Mouse (Mus musculus): ENCODE results near the gene Pdpk1. TPM values are rescaled to one million over a fixed set of nuclear protein-coding genes. Genes with fewer than 3 reads are reported as not detected.
A peak's percentile ranks its signal among the peaks of the same experiment; 100 is the strongest.

Pdpk1 gene
- polyA plus RNA-seq, 1 experiment from 2014 or later = 39.2 TPM

- no peaks in the 10 kb centered on the region for H3K9me3 ChIP-seq (ENCODE audit: control insufficient read depth, low read length)
- 53% methylated on average over 1 of the region's 1 CpGs for WGBS
- H3K9ac ChIP-seq (ENCODE audit: low read length) = no peak overlapping the region
- no peaks in the 10 kb centered on the region for H3K27me3 ChIP-seq (replicated peaks; ENCODE audit: control insufficient read depth, insufficient read depth, low read length)
- H3K36me3 ChIP-seq (ENCODE audit: control insufficient read depth, insufficient read depth, low read length) = peaks cover 59% of the 10 kb centered on the region
- no peaks in the 10 kb centered on the region for H3K4me1 ChIP-seq (replicated peaks; ENCODE audit: control insufficient read depth, insufficient read depth, low read length)
- H3K4me2 ChIP-seq (ENCODE audit: low read length) = no peak overlapping the region
- ATAC-seq (replicated peaks; ENCODE audit: low FRiP score, low TSS enrichment, low read depth) = no peak
- no peak overlapping the region for H3K27ac ChIP-seq (ENCODE audit: low read depth)
- no peak overlapping the region for H3K4me3 ChIP-seq (ENCODE audit: low read depth, low read length)
- DNase-seq (ENCODE audit: low spot score) = no peak
Measured at GRCm38 (mm10) chr17:24084593-24084992, 66.1 kb downstream of the Pdpk1 start.

GRCm38 (mm10) chr17:24077101-24077500 lies 73.6 kb downstream of the Pdpk1 start:
- ATAC-seq (replicated peaks; ENCODE audit: low FRiP score, low TSS enrichment, low read depth) = no peak
- WGBS = 87% methylated on average over 2 of the region's 2 CpGs
- Histone ChIP-seq H3K9ac (ENCODE audit: low read length) (no peak overlapping the region), H3K4me1 (replicated peaks; ENCODE audit: control insufficient read depth, insufficient read depth, low read length) (peaks cover 2% of the 10 kb centered on the region), H3K36me3 (ENCODE audit: control insufficient read depth, insufficient read depth, low read length) (peaks cover 39% of the 10 kb centered on the region), H3K27me3 (replicated peaks; ENCODE audit: control insufficient read depth, insufficient read depth, low read length) (no peaks in the 10 kb centered on the region), H3K27ac (ENCODE audit: low read depth) (no peak overlapping the region), H3K4me3 (ENCODE audit: low read depth, low read length) (no peak overlapping the region), H3K4me2 (ENCODE audit: low read length) (no peak overlapping the region), H3K9me3 (ENCODE audit: control insufficient read depth, low read length) (no peaks in the 10 kb centered on the region)
- DNase-seq (ENCODE audit: low spot score) = no peak

- H3K9me3 ChIP-seq (ENCODE audit: control insufficient read depth, low read length) = no peaks in the 10 kb centered on the region
- peak within 1 kb of the TSS; percentile 86 for H3K4me2 ChIP-seq (ENCODE audit: low read length)
- ATAC-seq (replicated peaks; ENCODE audit: low FRiP score, low TSS enrichment, low read depth) (peak; percentile 98), DNase-seq (ENCODE audit: low spot score) (peak; percentile 99)
- peak within 1 kb of the TSS; percentile 96 for H3K4me3 ChIP-seq (ENCODE audit: low read depth, low read length)
- H3K4me1 ChIP-seq (replicated peaks; ENCODE audit: control insufficient read depth, insufficient read depth, low read length) = peaks cover 9% of the 10 kb centered on the region
- H3K36me3 ChIP-seq (ENCODE audit: control insufficient read depth, insufficient read depth, low read length) = peaks cover 14% of the 10 kb centered on the region
- H3K27ac ChIP-seq (ENCODE audit: low read depth) = peak within 1 kb of the TSS; percentile 79
- WGBS = 0% methylated on average over 57 of the region's 62 CpGs
- H3K9ac ChIP-seq (ENCODE audit: low read length) = peak within 1 kb of the TSS; percentile 96
- no peaks in the 10 kb centered on the region for H3K27me3 ChIP-seq (replicated peaks; ENCODE audit: control insufficient read depth, insufficient read depth, low read length)
Measured at GRCm38 (mm10) chr17:24072919-24073696, 77.6 kb downstream of the Pdpk1 start, which contains the start of gene Kctd5. Gene Kctd5 (minus strand): TSS chr17:24073485.

GRCm38 (mm10) chr17:24069531-24069930 lies 81.2 kb downstream of the Pdpk1 start:
- Histone ChIP-seq H3K4me1 (replicated peaks; ENCODE audit: control insufficient read depth, insufficient read depth, low read length) (peaks cover 9% of the 10 kb centered on the region), H3K4me2 (ENCODE audit: low read length) (no peak overlapping the region), H3K4me3 (ENCODE audit: low read depth, low read length) (no peak overlapping the region), H3K9ac (ENCODE audit: low read length) (no peak overlapping the region), H3K27ac (ENCODE audit: low read depth) (no peak overlapping the region), H3K9me3 (ENCODE audit: control insufficient read depth, low read length) (no peaks in the 10 kb centered on the region), H3K36me3 (ENCODE audit: control insufficient read depth, insufficient read depth, low read length) (peaks cover 7% of the 10 kb centered on the region; the same call in 1 of the 2 replicates), H3K27me3 (replicated peaks; ENCODE audit: control insufficient read depth, insufficient read depth, low read length) (no peaks in the 10 kb centered on the region)
- ATAC-seq (replicated peaks; ENCODE audit: low FRiP score, low TSS enrichment, low read depth) = no peak
- no peak for DNase-seq (ENCODE audit: low spot score)
- WGBS = 91% methylated on average over 3 of the region's 3 CpGs

- 86% methylated on average over 5 of the region's 5 CpGs for WGBS
- no peak for DNase-seq (ENCODE audit: low spot score)
Measured at GRCm38 (mm10) chr17:24068271-24068670, 82.5 kb downstream of the Pdpk1 start.

GRCm38 (mm10) chr17:24062459-24063155 lies 88.1 kb downstream of the Pdpk1 start:
- no peak overlapping the region for H3K9ac ChIP-seq (ENCODE audit: low read length)
- no peaks in the 10 kb centered on the region for H3K9me3 ChIP-seq (ENCODE audit: control insufficient read depth, low read length)
- peaks cover 29% of the 10 kb centered on the region for H3K36me3 ChIP-seq (ENCODE audit: control insufficient read depth, insufficient read depth, low read length)
- H3K4me1 ChIP-seq (replicated peaks; ENCODE audit: control insufficient read depth, insufficient read depth, low read length) = no peaks in the 10 kb centered on the region
- no peak for DNase-seq (ENCODE audit: low spot score)
- H3K4me3 ChIP-seq (ENCODE audit: low read depth, low read length) = no peak overlapping the region
- H3K27ac ChIP-seq (ENCODE audit: low read depth) = no peak overlapping the region
- 86% methylated on average over 4 of the region's 4 CpGs for WGBS
- H3K27me3 ChIP-seq (replicated peaks; ENCODE audit: control insufficient read depth, insufficient read depth, low read length) = no peaks in the 10 kb centered on the region
- H3K4me2 ChIP-seq (ENCODE audit: low read length) = no peak overlapping the region
- ATAC-seq (replicated peaks; ENCODE audit: low FRiP score, low TSS enrichment, low read depth) = no peak

More at GRCm38 (mm10) chr17:24068271-24068670, 82.5 kb downstream of the Pdpk1 start:
- Histone ChIP-seq H3K4me3 (ENCODE audit: low read depth, low read length) (no peak overlapping the region), H3K9ac (ENCODE audit: low read length) (no peak overlapping the region), H3K9me3 (ENCODE audit: control insufficient read depth, low read length) (no peaks in the 10 kb centered on the region), H3K36me3 (ENCODE audit: control insufficient read depth, insufficient read depth, low read length) (peaks cover 7% of the 10 kb centered on the region; the same call in 1 of the 2 replicates), H3K4me2 (ENCODE audit: low read length) (no peak overlapping the region), H3K4me1 (replicated peaks; ENCODE audit: control insufficient read depth, insufficient read depth, low read length) (peaks cover 9% of the 10 kb centered on the region), H3K27me3 (replicated peaks; ENCODE audit: control insufficient read depth, insufficient read depth, low read length) (no peaks in the 10 kb centered on the region), H3K27ac (ENCODE audit: low read depth) (no peak overlapping the region)
- ATAC-seq (replicated peaks; ENCODE audit: low FRiP score, low TSS enrichment, low read depth) = no peak

- 91% methylated on average over 5 of the region's 5 CpGs for WGBS
- ATAC-seq (replicated peaks; ENCODE audit: low FRiP score, low TSS enrichment, low read depth) = no peak
- H3K36me3 ChIP-seq (ENCODE audit: control insufficient read depth, insufficient read depth, low read length) = peaks cover 71% of the 10 kb centered on the region
- H3K27ac ChIP-seq (ENCODE audit: low read depth) = no peak overlapping the region
- H3K4me2 ChIP-seq (ENCODE audit: low read length) = no peak overlapping the region
- no peak for DNase-seq (ENCODE audit: low spot score)
- no peak overlapping the region for H3K4me3 ChIP-seq (ENCODE audit: low read depth, low read length)
- H3K4me1 ChIP-seq (replicated peaks; ENCODE audit: control insufficient read depth, insufficient read depth, low read length) = no peaks in the 10 kb centered on the region
- no peaks in the 10 kb centered on the region for H3K9me3 ChIP-seq (ENCODE audit: control insufficient read depth, low read length)
- H3K9ac ChIP-seq (ENCODE audit: low read length) = no peak overlapping the region
- H3K27me3 ChIP-seq (replicated peaks; ENCODE audit: control insufficient read depth, insufficient read depth, low read length) = no peaks in the 10 kb centered on the region
Measured at GRCm38 (mm10) chr17:24057730-24058245, 92.9 kb downstream of the Pdpk1 start.

- Histone ChIP-seq H3K36me3 (ENCODE audit: control insufficient read depth, insufficient read depth, low read length) (peaks cover 79% of the 10 kb centered on the region), H3K27ac (ENCODE audit: low read depth) (no peak overlapping the region), H3K9ac (ENCODE audit: low read length) (no peak overlapping the region), H3K4me2 (ENCODE audit: low read length) (no peak overlapping the region), H3K4me1 (replicated peaks; ENCODE audit: control insufficient read depth, insufficient read depth, low read length) (no peaks in the 10 kb centered on the region), H3K27me3 (replicated peaks; ENCODE audit: control insufficient read depth, insufficient read depth, low read length) (no peaks in the 10 kb centered on the region), H3K9me3 (ENCODE audit: control insufficient read depth, low read length) (no peaks in the 10 kb centered on the region), H3K4me3 (ENCODE audit: low read depth, low read length) (no peak overlapping the region)
- DNase-seq (ENCODE audit: low spot score) (no peak), ATAC-seq (replicated peaks; ENCODE audit: low FRiP score, low TSS enrichment, low read depth) (no peak)
- WGBS = 92% methylated on average over 14 of the region's 14 CpGs
Measured at GRCm38 (mm10) chr17:24056636-24057625, 93.8 kb downstream of the Pdpk1 start.
